Mouse (Mus musculus) liver, postnatal 0 days (tissue): ENCODE measurements around the gene Slc16a10. TPM values are rescaled to one million over a fixed set of nuclear protein-coding genes. Genes with fewer than 3 reads are reported as not detected.
A peak's percentile ranks its signal among the peaks of the same experiment; 100 is the strongest.

Experiments
- ATAC-seq: fragments of 200-750 bp; cut with Nextera tagmentation; 2 replicates; pipeline ENCODE4 v1.8.0; 2017; ENCODE audit warnings: mild to moderate bottlenecking, moderate library complexity
- DNase-seq: peaks from one replicate; pipeline ENCODE4 v3.0.0-alpha.2; 2016
- H3K27ac ChIP-seq: fragments of 300-500 bp; sonication (generic); 2 replicates; pipeline ENCODE4 v1.5.1; 2014; ENCODE audit warnings: antibody characterized with exemption, moderate library complexity, mild to moderate bottlenecking, low read depth
- H3K27me3 ChIP-seq: fragments of 300-500 bp; sonication (generic); 2 replicates; pipeline ENCODE4 v1.6.1; 2014; ENCODE audit warnings: low read length, control low read depth, mixed read lengths; ENCODE audit not compliant: insufficient read depth
- H3K36me3 ChIP-seq: fragments of 300-500 bp; sonication (generic); replicated peaks from 2 replicates; pipeline ENCODE4 v1.6.1; 2014; ENCODE audit warnings: mild to moderate bottlenecking, control low read depth, low read length, moderate library complexity, mixed read lengths; ENCODE audit not compliant: insufficient read depth
- H3K4me1 ChIP-seq: fragments of 300-500 bp; sonication (generic); 2 replicates; pipeline ENCODE4 v1.6.1; 2014; ENCODE audit warnings: antibody characterized with exemption, mild to moderate bottlenecking, control low read depth; ENCODE audit not compliant: insufficient read depth
- H3K4me2 ChIP-seq: fragments of 300-500 bp; sonication (generic); 2 replicates; pipeline ENCODE4 v1.6.1; 2014; ENCODE audit warnings: low read depth, mild to moderate bottlenecking, low read length, moderate library complexity, mixed read lengths
- H3K4me3 ChIP-seq: fragments of 300-500 bp; sonication (generic); 2 replicates; pipeline ENCODE4 v1.5.1; 2014; ENCODE audit warnings: low read depth, low read length
- H3K9ac ChIP-seq: fragments of 300-500 bp; sonication (generic); replicated peaks from 2 replicates; pipeline ENCODE4 v1.6.1; 2014; ENCODE audit warnings: mild to moderate bottlenecking, moderate library complexity
- H3K9me3 ChIP-seq: fragments of 300-500 bp; sonication (generic); 2 replicates; pipeline ENCODE4 v1.6.1; 2016; ENCODE audit warnings: mild to moderate bottlenecking, control low read depth, low read length, mixed read lengths
- CTCF ChIP-seq: sonication (generic); IDR thresholded peaks from 2 replicates; pipeline ENCODE4 v1.5.1; 2016; ENCODE audit warnings: antibody characterized with exemption, low read depth
- EP300 ChIP-seq: IDR thresholded peaks from 2 replicates; pipeline ENCODE4 v1.6.1; 2016; ENCODE audit warnings: antibody characterized with exemption, low read depth, mild to moderate bottlenecking
- WGBS: fragments of 180-500 bp; shearing (Covaris S2); extraction: QIAGEN DNeasy Blood & Tissue Kit; methylation state at CpG from one replicate; pipeline ENCODE4 v1.1.7; 2014; ENCODE audit not compliant: insufficient replicate concordance; 5-methylcytosine and 5-hydroxymethylcytosine counted together
- polyA plus RNA-seq: library from polyadenylated mRNA; unstranded; fragments of >200 nt; fragmentation: Nextera tagmentation; extraction: Ambion mirVana; gene quantifications from 2 replicates; pipeline ENCODE4 v1.2.1, GENCODE M21; 2015

The Slc16a10 gene
- polyA plus RNA-seq, 1 experiment from 2014 or later = 22.1 TPM

DNA sequence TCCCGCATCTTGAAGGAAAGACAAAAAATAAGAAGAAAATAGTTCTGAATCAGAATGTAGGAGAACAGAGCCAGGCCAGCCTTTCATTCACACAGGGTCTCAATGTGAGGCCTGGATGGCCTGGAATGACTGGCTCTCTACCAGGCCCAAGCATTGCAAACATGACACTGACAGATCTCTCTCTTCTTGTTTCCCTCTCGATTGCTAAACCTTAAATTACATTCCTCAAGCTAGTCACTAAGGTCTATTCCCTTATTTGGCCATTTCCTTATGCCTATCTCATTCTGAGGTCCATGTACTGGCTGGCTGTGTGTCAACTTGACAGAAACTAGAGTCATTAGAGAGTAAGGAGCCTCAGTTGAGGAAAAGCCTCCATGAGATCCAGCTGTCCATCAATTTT is 38.0 kb upstream of the Slc16a10 start:
- Histone ChIP-seq H3K9ac (no peak overlapping the region), H3K4me2 (no peak overlapping the region), H3K36me3 (no peaks in the 10 kb centered on the region), H3K4me1 (peaks cover 9% of the 10 kb centered on the region; the same call in 1 of the 2 replicates), H3K4me3 (no peak overlapping the region), H3K27me3 (no peaks in the 10 kb centered on the region), H3K9me3 (no peaks in the 10 kb centered on the region), H3K27ac (no peak overlapping the region)
- WGBS = 68% methylated on average over 2 of the region's 2 CpGs
- no peak for DNase-seq
- TF ChIP-seq EP300 = no peak
- TF ChIP-seq CTCF = no peak
- ATAC-seq = no peak

DNA sequence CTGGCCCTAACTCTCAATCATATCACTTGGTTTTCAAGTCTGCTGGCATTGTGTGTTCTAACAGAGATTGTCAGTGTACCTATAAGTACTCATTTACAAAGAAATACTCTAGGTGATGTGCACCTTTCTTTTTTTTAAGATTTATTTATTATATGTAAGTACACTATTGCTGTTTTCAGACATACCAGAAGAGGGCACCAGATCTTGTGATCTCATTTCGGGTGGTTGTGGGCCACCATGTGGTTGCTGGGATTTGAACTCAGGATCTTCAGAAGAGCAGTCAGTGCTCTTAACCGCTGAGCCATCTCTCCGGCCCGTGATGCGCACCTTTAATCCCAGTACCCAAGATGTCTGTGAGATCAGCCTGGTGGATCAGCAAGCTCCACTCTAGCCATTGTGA is 37.1 kb upstream of the Slc16a10 start:
- WGBS = 91% methylated on average over 5 of the region's 5 CpGs
- no peaks in the 10 kb centered on the region for H3K36me3 ChIP-seq
- H3K4me3 ChIP-seq = no peak overlapping the region
- no peaks in the 10 kb centered on the region for H3K27me3 ChIP-seq
- peaks cover 9% of the 10 kb centered on the region; the same call in 1 of the 2 replicates for H3K4me1 ChIP-seq
- TF ChIP-seq EP300 (no peak), CTCF (peak; percentile 48)
- no peaks in the 10 kb centered on the region for H3K9me3 ChIP-seq
- H3K4me2 ChIP-seq = no peak overlapping the region
- no peak for ATAC-seq
- H3K9ac ChIP-seq = no peak overlapping the region
- H3K27ac ChIP-seq = no peak overlapping the region
- no peak for DNase-seq

DNA sequence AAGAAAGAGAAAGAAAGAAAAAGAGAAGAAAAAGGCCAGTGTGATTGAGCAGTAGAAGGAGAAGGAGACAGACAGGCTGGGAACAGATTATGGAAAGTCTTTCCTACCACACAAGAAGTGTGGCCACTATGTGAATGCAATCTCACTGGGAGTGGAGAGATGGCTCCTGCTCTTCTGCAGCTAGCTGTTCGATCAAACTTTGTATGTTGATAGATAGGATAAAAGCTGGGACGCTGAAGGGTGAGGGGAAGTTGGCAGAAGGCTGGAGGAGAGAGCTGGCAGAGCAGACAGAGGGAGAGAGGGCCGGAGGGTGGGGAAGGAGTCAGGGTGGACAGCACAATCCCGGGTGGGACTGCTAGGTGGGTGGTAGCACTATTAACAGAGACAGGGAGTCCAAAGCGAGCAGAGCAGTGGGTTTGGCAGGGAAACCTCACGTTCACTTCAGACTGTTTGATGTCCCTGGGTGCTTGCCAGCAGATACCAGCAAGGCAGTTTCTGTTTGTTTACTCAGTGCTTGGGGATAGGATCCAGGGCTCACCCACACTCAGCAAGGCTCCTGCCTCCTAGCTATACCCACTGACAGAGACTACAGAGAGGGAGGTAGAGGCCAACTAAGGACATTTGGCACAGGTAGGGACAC is 35.4 kb upstream of the Slc16a10 start:
- H3K4me2 ChIP-seq = peak overlapping the region; percentile 54

DNA sequence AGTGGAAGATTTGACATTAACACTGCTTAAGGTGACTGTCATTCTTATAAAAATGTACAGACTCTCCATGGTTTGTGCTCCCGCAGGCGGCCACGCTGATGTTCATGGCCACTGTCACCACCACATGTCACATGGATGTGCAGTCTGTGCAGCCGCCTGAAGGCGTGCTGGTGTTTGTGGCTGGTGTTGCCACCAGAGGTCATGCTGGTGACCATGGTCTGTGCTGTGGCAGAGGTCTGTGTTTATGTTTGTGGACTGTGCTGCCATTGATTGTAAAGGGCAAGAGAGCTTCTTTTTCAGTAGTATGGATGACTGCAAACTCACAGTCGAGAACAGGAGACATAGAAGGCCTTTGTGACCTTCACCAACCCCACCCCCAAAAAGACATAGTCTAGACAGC is 30.1 kb upstream of the Slc16a10 start:
- 83% methylated on average over 6 of the region's 6 CpGs for WGBS
- H3K9me3 ChIP-seq = no peaks in the 10 kb centered on the region
- TF ChIP-seq EP300 (no peak), CTCF (no peak)
- H3K36me3 ChIP-seq = no peaks in the 10 kb centered on the region
- no peak overlapping the region for H3K4me3 ChIP-seq
- DNase-seq (no peak), ATAC-seq (no peak)
- H3K9ac ChIP-seq = no peak overlapping the region
- no peak overlapping the region for H3K27ac ChIP-seq
- H3K4me2 ChIP-seq = no peak overlapping the region
- no peaks in the 10 kb centered on the region for H3K27me3 ChIP-seq
- no peaks in the 10 kb centered on the region; the same call in 1 of the 2 replicates for H3K4me1 ChIP-seq

More for the DNA sequence above, 35.4 kb upstream of the Slc16a10 start:
- DNase-seq (peak; percentile 65), ATAC-seq (peak; percentile 93)
- peak overlapping the region; percentile 67 for H3K27ac ChIP-seq
- no peak overlapping the region; the same call in 1 of the 2 replicates for H3K9ac ChIP-seq
- H3K27me3 ChIP-seq = no peaks in the 10 kb centered on the region
- no peaks in the 10 kb centered on the region for H3K36me3 ChIP-seq
- H3K9me3 ChIP-seq = no peaks in the 10 kb centered on the region
- peaks cover 9% of the 10 kb centered on the region; the same call in 1 of the 2 replicates for H3K4me1 ChIP-seq
- no peak overlapping the region for H3K4me3 ChIP-seq
- WGBS = 37% methylated on average over 6 of the region's 6 CpGs
- TF ChIP-seq EP300 (no peak), CTCF (no peak)

DNA sequence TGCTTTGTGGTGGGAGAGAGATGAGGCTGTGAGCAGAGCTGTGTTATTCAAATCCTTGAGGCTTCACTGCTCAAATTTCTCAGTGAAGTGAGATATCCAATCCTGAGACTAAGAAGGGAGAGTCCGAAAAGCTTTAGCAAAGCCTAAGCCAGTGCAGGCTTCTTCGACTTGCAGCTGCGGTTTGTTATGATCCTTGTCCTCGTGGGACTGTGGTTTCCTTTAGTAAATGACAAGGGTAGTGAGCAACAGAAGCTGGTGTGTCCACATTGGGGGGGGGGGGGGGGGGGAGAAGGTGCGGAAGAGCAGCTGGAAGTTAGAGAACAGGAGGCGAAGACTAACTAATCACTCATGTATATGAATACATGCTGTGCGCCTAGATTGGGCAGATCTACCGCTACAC is 29.2 kb upstream of the Slc16a10 start:
- ATAC-seq (peak; percentile 8; the same call in 1 of the 2 replicates), DNase-seq (no peak)
- Histone ChIP-seq H3K4me1 (no peaks in the 10 kb centered on the region; the same call in 1 of the 2 replicates), H3K4me2 (no peak overlapping the region), H3K36me3 (no peaks in the 10 kb centered on the region), H3K9me3 (no peaks in the 10 kb centered on the region), H3K27me3 (no peaks in the 10 kb centered on the region), H3K4me3 (no peak overlapping the region), H3K9ac (no peak overlapping the region), H3K27ac (no peak overlapping the region)
- TF ChIP-seq CTCF (no peak), EP300 (no peak)
- WGBS = 42% methylated on average over 7 of the region's 8 CpGs

DNA sequence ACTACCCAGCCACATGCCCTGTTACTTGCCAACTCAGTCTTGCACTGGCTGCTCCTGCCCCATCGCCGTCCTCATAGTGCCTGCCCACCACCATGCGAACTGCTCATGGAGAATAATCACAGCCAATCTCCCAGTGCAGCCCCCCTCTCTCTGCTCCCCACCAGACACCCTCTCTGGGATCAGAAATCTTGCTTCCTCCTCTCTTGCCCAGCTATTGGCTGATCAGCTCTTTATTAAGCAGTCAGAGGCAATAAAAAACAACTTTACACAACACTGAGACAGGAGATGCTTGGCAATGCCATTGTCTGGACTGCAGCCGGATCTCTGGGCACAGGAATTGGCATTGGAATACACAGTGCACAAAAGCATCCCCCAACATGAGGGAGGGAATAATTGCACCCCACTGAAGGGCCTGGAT is 28.1 kb upstream of the Slc16a10 start:
- no peak for ATAC-seq
- no peak for TF ChIP-seq CTCF
- TF ChIP-seq EP300 = no peak

More for the DNA sequence above, 28.1 kb upstream of the Slc16a10 start:
- Histone ChIP-seq H3K27me3 (no peaks in the 10 kb centered on the region), H3K9me3 (no peaks in the 10 kb centered on the region), H3K4me1 (peaks cover 3% of the 10 kb centered on the region; the same call in 1 of the 2 replicates), H3K4me3 (no peak overlapping the region), H3K27ac (no peak overlapping the region), H3K36me3 (no peaks in the 10 kb centered on the region), H3K4me2 (no peak overlapping the region), H3K9ac (no peak overlapping the region)
- WGBS = 93% methylated on average over 4 of the region's 4 CpGs
- no peak for DNase-seq
